Mouse (Mus musculus): ENCODE data around the gene Sept1.

DNA sequence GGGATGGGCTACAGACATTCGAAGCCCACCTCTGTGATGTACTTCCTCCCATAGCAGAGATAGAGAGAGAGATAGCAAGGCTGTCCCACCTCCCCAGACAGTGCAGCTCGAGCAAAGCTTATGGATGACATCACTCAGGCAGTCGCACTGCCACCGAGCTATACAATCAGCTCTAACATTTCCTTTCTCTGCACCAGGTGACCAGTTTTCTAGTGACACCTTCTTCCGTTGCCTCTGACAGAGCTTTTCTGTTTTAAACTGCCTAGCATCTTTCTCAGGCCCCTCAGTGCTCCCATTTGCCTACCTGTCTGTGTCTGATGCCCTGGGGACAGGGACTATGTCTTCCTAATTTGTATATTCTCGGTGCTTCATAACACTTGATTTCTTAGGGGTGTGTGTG is 12.5 kb downstream of the Sept1 start:
- TF ChIP-seq POLR2AphosphoS2 (IDR thresholded peaks at IDR 0.05; ENCODE audit: insufficient read length, low read depth) (no peak), POLR2A (IDR thresholded peaks at IDR 0.05; ENCODE audit: insufficient read length, low read depth) (no peak), CEBPB (IDR thresholded peaks at IDR 0.05; ENCODE audit: insufficient read depth, poor library complexity, severe bottlenecking) (no peak), TCF12 (IDR thresholded peaks at IDR 0.05; ENCODE audit: insufficient read depth, poor library complexity, severe bottlenecking) (no peak), MYOD1 (IDR thresholded peaks at IDR 0.05; ENCODE audit: control insufficient read depth in 1 of 3, insufficient read length in 2 of 3, low read depth in 2 of 3) (no peak), MYOG (IDR thresholded peaks at IDR 0.05; ENCODE audit: control insufficient read depth in 1 of 3, insufficient read depth in 1 of 3, insufficient read length in 2 of 3, low read depth in 2 of 3) (no peak), MAX (IDR thresholded peaks at IDR 0.05; ENCODE audit: low read depth) (no peak), E2F4 (IDR thresholded peaks at IDR 0.05; ENCODE audit: insufficient read depth) (no peak), TCF3 (IDR thresholded peaks at IDR 0.05; ENCODE audit: insufficient read length, low read depth) (no peak), USF1 (IDR thresholded peaks at IDR 0.05; ENCODE audit: low read depth) (no peak), SRF (IDR thresholded peaks at IDR 0.05; ENCODE audit: control insufficient read depth, insufficient read length, low read depth) (no peak), REST (IDR thresholded peaks at IDR 0.05; ENCODE audit: insufficient read depth, insufficient read length) (no peak)

All from myocyte (in vitro differentiated cells).